Mouse (Mus musculus) neural tube, embryonic 15.5 days (tissue): Measurements from ENCODE around the gene Bcl2l12. TPM values are rescaled to one million over a fixed set of nuclear protein-coding genes. Genes with fewer than 3 reads are reported as not detected.
A peak's percentile ranks its signal among the peaks of the same experiment; 100 is the strongest.

Experiments
- ATAC-seq: fragments of 200-750 bp; cut with Nextera tagmentation; 2 replicates; pipeline ENCODE4 v1.8.0; 2017; ENCODE audit warnings: mild to moderate bottlenecking, moderate TSS enrichment, moderate library complexity; ENCODE audit not compliant: low FRiP score
- H3K27ac ChIP-seq: fragments of 300-500 bp; sonication (generic); replicated peaks from 2 replicates; pipeline ENCODE4 v1.5.1; 2015; ENCODE audit warnings: mild to moderate bottlenecking, inconsistent platforms
- H3K27me3 ChIP-seq: fragments of 300-500 bp; sonication (generic); replicated peaks from 2 replicates; pipeline ENCODE4 v1.6.1; 2015; ENCODE audit warnings: inconsistent platforms
- H3K36me3 ChIP-seq: fragments of 300-500 bp; sonication (generic); 2 replicates; pipeline ENCODE4 v1.6.1; 2015; ENCODE audit warnings: inconsistent platforms
- H3K4me1 ChIP-seq: fragments of 300-500 bp; sonication (generic); 2 replicates; pipeline ENCODE4 v1.6.1; 2015; ENCODE audit warnings: inconsistent platforms
- H3K4me2 ChIP-seq: fragments of 300-500 bp; sonication (generic); 2 replicates; pipeline ENCODE4 v1.6.1; 2015; ENCODE audit warnings: inconsistent platforms, mild to moderate bottlenecking, moderate library complexity
- H3K4me3 ChIP-seq: fragments of 300-500 bp; sonication (generic); replicated peaks from 2 replicates; pipeline ENCODE4 v1.5.1; 2015; ENCODE audit warnings: mild to moderate bottlenecking, inconsistent platforms
- H3K9ac ChIP-seq: fragments of 300-500 bp; sonication (generic); replicated peaks from 2 replicates; pipeline ENCODE4 v1.6.1; 2015; ENCODE audit warnings: mild to moderate bottlenecking, inconsistent platforms
- H3K9me3 ChIP-seq: fragments of 300-500 bp; sonication (generic); replicated peaks from 2 replicates; pipeline ENCODE4 v1.6.1; 2016; ENCODE audit warnings: inconsistent platforms
- WGBS: fragments of 180-500 bp; shearing (Covaris S2); methylation state at CpG from one replicate; pipeline ENCODE4 v1.1.7; 2015; ENCODE audit warnings: mixed read lengths; 5-methylcytosine and 5-hydroxymethylcytosine counted together
- polyA plus RNA-seq: library from polyadenylated mRNA; unstranded; fragments of >200 nt; fragmentation: Nextera tagmentation; extraction: Ambion mirVana; gene quantifications from 2 replicates; pipeline ENCODE4 v1.2.1, GENCODE M21; 2015

The Bcl2l12 gene
- polyA plus RNA-seq, 1 experiment from 2014 or later, result 9.8 TPM

DNA sequence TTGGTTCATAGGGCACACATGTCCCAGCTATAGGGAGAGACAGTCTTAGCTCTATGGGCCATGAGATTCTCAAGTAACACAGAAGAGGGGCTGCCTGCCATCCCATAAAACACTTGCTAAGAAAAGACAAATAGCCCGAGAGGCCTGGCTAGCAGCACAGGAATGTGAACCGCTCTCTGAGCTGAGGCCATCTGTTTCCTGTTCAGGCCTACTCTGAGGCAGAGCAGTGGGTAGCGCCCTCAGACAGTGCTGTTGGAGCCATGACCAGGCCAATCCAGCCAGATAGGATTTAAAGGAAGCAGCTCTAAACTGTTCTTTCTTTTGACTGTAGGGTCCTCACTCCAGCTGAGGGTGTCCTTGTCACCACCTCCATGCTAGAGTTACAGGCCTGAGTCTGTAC is 6.0 kb upstream of the Bcl2l12 start:
- Histone ChIP-seq H3K4me1 (peaks cover 7% of the 10 kb centered on the region), H3K4me3 (no peak overlapping the region), H3K27ac (no peak overlapping the region), H3K9ac (no peak overlapping the region), H3K4me2 (no peak overlapping the region), H3K27me3 (no peaks in the 10 kb centered on the region), H3K9me3 (no peaks in the 10 kb centered on the region), H3K36me3 (peaks cover 91% of the 10 kb centered on the region)
- WGBS, result 73% methylated on average over 3 of the region's 3 CpGs
- no peak for ATAC-seq

DNA sequence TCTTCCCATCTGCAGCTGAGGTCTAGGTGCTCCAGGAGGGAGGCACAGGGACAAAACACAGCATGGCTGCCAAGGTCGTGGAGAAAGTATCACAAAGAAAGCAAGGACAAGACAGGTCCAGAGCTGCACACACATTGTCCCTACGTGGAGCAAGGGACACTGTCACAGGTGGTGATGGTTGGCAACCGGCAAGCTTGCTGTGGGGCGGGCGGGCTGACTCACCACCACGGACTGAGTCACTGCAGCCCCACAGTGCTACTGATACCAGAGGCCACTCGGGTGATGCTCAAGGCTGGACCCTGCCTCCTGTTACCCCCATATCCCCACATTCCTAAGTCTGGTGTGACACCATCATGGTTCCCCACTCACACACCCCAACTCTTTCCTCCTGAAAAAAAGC is 3.9 kb upstream of the Bcl2l12 start:
- Histone ChIP-seq H3K9ac (no peak overlapping the region), H3K27me3 (no peaks in the 10 kb centered on the region), H3K27ac (no peak overlapping the region), H3K36me3 (peaks cover 70% of the 10 kb centered on the region), H3K4me2 (no peak overlapping the region), H3K4me1 (peaks cover 24% of the 10 kb centered on the region), H3K4me3 (no peak overlapping the region), H3K9me3 (no peaks in the 10 kb centered on the region)
- ATAC-seq, result no peak
- WGBS, result 89% methylated on average over 7 of the region's 7 CpGs

DNA sequence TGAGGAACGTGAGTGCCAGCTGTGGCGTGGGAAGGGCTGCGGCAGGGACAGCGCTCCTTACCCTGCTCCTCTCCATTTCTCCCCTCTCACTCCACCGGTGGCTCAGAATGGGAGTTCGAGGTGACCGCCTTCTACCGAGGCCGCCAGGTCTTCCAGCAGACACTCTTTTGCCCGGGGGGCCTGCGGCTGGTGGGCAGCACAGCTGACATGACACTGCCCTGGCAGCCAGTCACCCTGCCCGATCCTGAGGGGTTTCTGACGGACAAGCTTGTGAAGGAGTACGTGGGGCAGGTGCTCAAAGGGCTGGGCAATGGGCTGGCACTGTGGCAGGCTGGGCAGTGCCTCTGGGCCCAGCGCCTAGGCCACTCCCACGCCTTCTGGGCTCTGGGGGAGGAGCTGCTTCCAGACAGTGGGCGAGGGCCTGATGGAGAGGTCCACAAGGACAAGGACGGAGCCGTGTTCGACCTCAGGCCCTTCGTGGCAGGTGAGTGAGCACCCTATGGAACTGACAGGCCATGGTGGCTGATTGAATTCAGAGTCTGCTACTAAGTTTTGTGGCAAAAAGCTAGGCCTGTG is 2.1 kb upstream of the Bcl2l12 start:
- ATAC-seq, result no peak
- no peaks in the 10 kb centered on the region for H3K9me3 ChIP-seq
- 80% methylated on average over 21 of the region's 21 CpGs for WGBS
- H3K4me1 ChIP-seq, result peaks cover 34% of the 10 kb centered on the region
- H3K27me3 ChIP-seq, result no peaks in the 10 kb centered on the region
- H3K36me3 ChIP-seq, result peaks cover 52% of the 10 kb centered on the region
- no peak overlapping the region for H3K4me3 ChIP-seq
- no peak overlapping the region for H3K9ac ChIP-seq
- H3K4me2 ChIP-seq, result no peak overlapping the region
- no peak overlapping the region for H3K27ac ChIP-seq

DNA sequence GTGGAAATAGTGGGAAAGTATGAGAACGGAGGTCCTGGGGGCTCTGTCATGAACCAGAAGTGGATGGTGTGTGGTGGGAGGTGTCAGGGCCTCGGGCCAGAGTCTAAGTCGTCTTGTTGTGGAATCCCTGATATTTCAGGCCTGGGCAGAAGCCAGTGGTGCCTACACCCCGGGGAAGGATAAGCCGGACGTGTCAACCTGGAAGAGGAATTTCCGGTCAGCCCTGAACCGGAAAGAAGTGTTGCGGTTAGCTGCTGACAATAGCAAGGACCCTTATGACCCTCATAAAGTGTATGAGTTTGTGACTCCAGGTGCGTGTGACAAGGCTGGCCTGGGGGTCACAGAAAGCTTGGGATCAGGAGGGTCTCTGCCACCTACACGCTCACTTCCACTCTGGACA is 1.2 kb upstream of the Bcl2l12 start:
- peaks cover 44% of the 10 kb centered on the region for H3K36me3 ChIP-seq
- WGBS, result 80% methylated on average over 11 of the region's 11 CpGs

DNA sequence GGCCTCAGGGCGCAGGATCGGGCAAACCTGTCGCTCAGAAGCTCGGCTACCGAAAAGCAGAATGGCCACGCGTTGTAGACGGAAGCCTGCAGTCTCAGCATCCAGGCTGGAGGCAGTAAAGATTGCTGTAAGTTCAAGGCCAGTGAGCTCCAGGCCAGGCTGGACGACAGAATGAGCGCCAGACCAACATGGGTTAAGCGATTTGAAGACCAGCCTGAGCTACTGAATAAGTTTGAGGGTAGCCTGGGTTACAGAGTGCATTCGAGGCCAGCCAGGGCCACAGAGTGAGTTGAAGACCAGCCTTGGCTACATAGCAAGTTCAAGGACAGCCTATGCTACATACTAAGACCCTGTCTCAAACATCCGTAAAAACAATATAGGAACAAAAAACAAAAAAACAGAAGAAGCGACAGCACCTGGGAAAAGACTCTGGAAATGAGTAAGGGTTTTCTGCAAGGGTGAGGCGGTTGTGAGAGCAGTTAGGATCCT is 528 bp downstream of the Bcl2l12 start:
- H3K27me3 ChIP-seq, result no peaks in the 10 kb centered on the region
- WGBS, result 5% methylated on average over 15 of the region's 15 CpGs

More for the DNA sequence above, 1.2 kb upstream of the Bcl2l12 start:
- Histone ChIP-seq H3K4me3 (no peak overlapping the region), H3K9me3 (no peaks in the 10 kb centered on the region), H3K4me1 (peaks cover 34% of the 10 kb centered on the region), H3K27me3 (no peaks in the 10 kb centered on the region), H3K9ac (no peak overlapping the region), H3K4me2 (peak overlapping the region; percentile 84; the same call in 1 of the 2 replicates), H3K27ac (no peak overlapping the region)
- no peak for ATAC-seq

DNA sequence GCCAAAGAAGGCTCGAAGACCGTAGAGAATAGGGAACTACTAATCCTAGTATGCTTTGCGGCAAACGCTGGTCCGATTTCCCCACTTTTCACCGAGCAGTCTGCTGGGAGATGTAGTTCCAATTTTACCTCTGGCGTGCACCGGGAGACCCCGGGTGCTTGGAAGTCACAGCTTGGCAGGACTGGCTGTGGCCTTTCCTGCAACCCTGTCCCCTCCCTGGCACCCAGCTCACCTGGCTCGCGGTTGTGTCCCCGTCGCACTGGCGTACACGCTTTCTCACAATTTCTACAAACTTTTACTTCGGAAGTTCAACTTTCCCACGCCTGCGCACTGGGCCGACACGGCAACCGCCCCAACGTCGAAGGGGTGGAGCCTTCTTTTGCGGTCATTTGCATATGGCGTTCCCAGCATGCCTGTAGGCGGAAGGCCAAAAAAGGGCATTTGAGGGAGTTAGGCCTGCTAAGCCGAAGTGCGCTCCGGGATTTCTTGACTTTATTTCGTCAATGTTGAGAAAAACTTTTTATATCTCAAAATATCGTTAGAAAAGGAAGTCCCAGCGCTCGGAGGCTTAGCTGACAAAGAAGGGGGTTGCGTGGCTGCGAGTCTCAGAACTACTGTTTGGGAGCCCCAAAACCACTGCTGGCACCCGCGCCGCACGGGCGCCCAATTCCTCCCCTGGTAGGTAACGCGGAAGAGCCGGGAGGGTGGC is 1.1 kb downstream of the Bcl2l12 start, which contains the start of gene Irf3:
Irf3 (plus strand) TSS at position 418 of the 709 bp plus-strand sequence.
- Histone ChIP-seq H3K27me3 (no peaks in the 10 kb centered on the region), H3K4me2 (peak within 1 kb of the TSS; percentile 84), H3K4me3 (peak within 1 kb of the TSS; percentile 60), H3K36me3 (peaks cover 24% of the 10 kb centered on the region), H3K27ac (peak within 1 kb of the TSS; percentile 76), H3K9ac (peak within 1 kb of the TSS; percentile 65), H3K9me3 (no peaks in the 10 kb centered on the region), H3K4me1 (peaks cover 34% of the 10 kb centered on the region)
- peak; percentile 93 for ATAC-seq
- under 1% methylated on average over 43 of the region's 43 CpGs for WGBS

More for the DNA sequence above, 528 bp downstream of the Bcl2l12 start:
- Histone ChIP-seq H3K9me3 (no peaks in the 10 kb centered on the region), H3K27ac (peak overlapping the region; percentile 76), H3K4me2 (peak overlapping the region; percentile 84), H3K4me3 (peak overlapping the region; percentile 60), H3K9ac (peak overlapping the region; percentile 65), H3K4me1 (peaks cover 34% of the 10 kb centered on the region), H3K36me3 (peaks cover 30% of the 10 kb centered on the region)
- ATAC-seq, result peak; percentile 10; the same call in 1 of the 2 replicates

DNA sequence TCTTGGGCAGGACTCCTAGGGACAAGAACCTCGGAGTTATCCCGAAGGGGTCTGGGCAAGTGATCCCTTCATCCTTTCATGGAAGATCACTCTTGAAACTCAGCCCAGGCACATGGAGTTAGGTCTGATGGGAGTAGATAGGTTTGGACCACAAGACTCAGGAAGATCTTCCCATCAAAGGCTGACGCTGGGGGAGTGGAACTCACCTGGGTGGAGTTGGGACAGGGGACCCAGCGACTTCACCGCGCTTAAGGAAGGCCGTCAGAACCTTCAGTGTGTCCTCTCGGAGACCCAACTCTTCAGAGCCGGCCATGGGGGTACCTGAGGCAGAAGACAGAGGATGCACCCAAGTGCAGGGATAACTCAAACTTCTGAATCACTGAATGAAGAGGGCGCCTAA is 1.8 kb downstream of the Bcl2l12 start:
- 21% methylated on average over 10 of the region's 10 CpGs for WGBS
- Histone ChIP-seq H3K27ac (peak overlapping the region; percentile 76; the same call in 1 of the 2 replicates), H3K4me2 (peak overlapping the region; percentile 84), H3K9me3 (no peaks in the 10 kb centered on the region), H3K4me3 (peak overlapping the region; percentile 60), H3K9ac (peak overlapping the region; percentile 8; the same call in 1 of the 2 replicates), H3K27me3 (no peaks in the 10 kb centered on the region), H3K36me3 (peaks cover 18% of the 10 kb centered on the region), H3K4me1 (peaks cover 34% of the 10 kb centered on the region)
- no peak for ATAC-seq

DNA sequence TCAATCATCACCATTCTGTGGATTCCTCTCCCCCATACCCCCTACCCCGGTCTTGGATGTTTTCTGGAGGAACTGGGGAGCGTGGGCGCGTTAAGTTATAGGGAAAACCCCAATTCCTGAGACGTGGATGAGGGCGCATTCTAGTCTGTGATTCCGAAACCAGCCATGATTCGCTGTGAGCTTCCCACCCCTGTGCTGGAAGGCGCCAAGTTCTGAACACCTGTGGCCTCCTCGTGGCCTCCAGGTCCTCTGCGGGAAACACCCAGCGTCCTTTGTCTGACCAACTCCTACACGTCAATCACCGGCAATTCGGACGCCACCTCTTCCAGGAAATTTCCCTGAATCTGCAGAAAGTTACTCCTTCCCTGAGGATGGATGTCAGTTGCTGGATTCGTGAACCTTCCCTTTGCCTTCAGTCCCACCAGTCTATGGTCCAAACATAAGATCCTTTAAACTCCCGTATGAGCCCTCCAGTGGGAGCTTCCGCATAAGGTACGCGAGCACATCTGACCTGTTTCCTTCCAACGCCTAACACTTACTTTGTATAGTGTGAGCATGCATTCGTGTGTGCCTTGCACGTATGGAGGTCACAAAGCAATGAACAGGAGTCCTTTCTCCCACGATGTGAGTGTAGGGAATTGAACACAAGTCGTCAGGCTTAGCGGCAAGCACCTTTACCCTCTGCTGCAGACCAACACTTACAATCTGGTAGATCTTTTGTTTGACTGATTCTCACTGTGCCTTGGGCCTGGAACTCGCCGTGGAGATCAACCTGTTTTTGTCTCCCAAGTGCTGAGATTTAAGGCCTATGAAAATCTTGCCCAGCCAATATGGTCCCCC is 11.4 kb downstream of the Bcl2l12 start:
- WGBS, result under 1% methylated on average over 29 of the region's 29 CpGs
- Histone ChIP-seq H3K27ac (peak overlapping the region; percentile 94), H3K4me2 (peak overlapping the region; percentile 71), H3K4me1 (peaks cover 41% of the 10 kb centered on the region), H3K4me3 (peak overlapping the region; percentile 99), H3K9ac (peak overlapping the region; percentile 69), H3K27me3 (no peaks in the 10 kb centered on the region), H3K36me3 (peaks cover 13% of the 10 kb centered on the region), H3K9me3 (no peaks in the 10 kb centered on the region)
- peak; percentile 7 for ATAC-seq

DNA sequence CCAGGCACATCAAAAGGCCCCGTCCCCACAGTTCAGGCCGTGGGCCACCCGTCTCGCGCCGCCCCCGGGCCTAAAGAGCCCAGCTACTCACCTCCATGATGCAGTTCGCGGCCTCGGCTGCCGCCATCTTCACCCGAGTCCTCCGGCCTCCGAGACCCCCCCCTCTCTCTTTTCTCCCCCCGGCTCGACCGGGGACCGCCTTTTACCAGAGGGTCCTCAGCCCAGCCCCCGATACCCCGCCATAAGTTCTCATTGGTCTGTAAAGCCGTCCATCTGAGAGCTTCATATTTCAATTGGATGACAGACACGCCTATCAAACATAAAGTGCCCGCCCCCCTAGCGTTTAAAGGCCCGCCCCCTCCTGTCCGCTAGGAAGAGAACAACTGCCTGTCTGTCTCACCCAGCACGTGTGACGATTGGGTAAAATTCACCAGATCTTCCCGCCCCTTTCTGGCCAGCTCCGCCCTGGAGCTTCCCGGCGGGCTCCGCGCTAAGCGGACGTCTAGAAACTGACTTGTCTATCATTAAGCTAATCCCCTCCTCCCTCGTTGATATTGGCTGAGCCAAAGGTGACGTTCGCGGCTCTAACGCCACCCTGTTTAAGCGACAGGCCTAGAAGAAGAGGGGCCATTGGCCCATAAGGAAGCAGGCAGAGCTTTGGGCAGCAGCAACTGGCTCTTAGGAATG is 12.2 kb downstream of the Bcl2l12 start, which contains the start of gene Prmt1:
Prmt1 (minus strand) TSS at position 377 of the 687 bp plus-strand sequence.
- peak within 1 kb of the TSS; percentile 71 for H3K4me2 ChIP-seq
- H3K27me3 ChIP-seq, result no peaks in the 10 kb centered on the region
- H3K4me1 ChIP-seq, result peaks cover 41% of the 10 kb centered on the region
- peak within 1 kb of the TSS; percentile 97 for H3K27ac ChIP-seq
- peak within 1 kb of the TSS; percentile 97 for H3K9ac ChIP-seq
- H3K4me3 ChIP-seq, result peak within 1 kb of the TSS; percentile 99
- under 1% methylated on average over 42 of the region's 42 CpGs for WGBS
- H3K9me3 ChIP-seq, result no peaks in the 10 kb centered on the region
- ATAC-seq, result peak; percentile 95
- peaks cover 16% of the 10 kb centered on the region for H3K36me3 ChIP-seq

DNA sequence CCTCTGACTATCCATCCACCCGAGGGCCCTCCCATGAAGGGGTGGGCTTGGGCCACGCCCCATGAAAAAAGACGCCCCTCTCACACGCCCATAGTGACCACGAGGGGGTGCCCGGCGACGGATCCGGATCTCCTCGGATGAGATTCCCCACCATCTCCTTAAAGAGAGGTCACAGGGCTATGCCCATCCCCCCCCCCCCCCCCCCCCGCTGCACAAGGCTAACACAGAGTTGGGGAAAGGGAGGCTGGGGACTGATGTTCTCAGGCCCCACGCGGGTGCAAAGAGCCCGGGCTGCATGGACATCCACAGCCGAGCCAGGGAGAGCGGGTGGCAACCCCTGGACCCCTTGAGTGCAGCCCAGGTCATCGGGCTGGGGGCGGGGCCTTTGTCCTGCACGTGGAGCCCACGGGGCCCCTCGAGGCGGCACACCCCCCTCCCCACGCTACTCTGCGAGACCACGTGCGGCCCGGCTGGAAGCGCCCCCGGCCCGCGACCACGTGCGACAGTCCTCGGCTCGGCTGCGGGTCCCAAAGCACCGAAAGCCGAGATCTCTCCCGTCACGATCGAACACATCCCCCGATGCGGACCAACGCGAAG is 12.8 kb downstream of the Bcl2l12 start:
- H3K27ac ChIP-seq, result peak overlapping the region; percentile 97
- ATAC-seq, result peak; percentile 16
- H3K27me3 ChIP-seq, result no peaks in the 10 kb centered on the region
- H3K4me2 ChIP-seq, result peak overlapping the region; percentile 64
- H3K4me1 ChIP-seq, result peaks cover 41% of the 10 kb centered on the region
- H3K4me3 ChIP-seq, result peak overlapping the region; percentile 99
- WGBS, result 0% methylated on average over 44 of the region's 45 CpGs
- H3K9me3 ChIP-seq, result no peaks in the 10 kb centered on the region
- peak overlapping the region; percentile 97 for H3K9ac ChIP-seq
- peaks cover 22% of the 10 kb centered on the region for H3K36me3 ChIP-seq
